Comparison of ENCODE assay signal across 10 mouse cellular contexts in genomic region chr2:76866928-76867327, GRCm38 (mm10).
DNase-seq lines count a peak whose midpoint lies in the region; ATAC-seq and TF ChIP-seq lines count a peak whose summit lies in the region.
"Had no signal": no experiment of that assay in that cellular context is flagged by ENCODE, and none has a peak within 500 bp of the region (broad histone marks: within the 10 kb centered on the region; RNA-seq: fewer than 3 reads in every experiment).

No protein-coding gene starts in this region.

- H3K27ac ChIP-seq in hindbrain, postnatal 0 days, result no peak overlapping the region
- H3K27ac ChIP-seq in hindbrain, embryonic 16.5 days (ENCODE audit: low read depth, low read length), result no peak overlapping the region
- no peak overlapping the region for H3K27ac ChIP-seq in embryonic fibroblast, embryonic 13.5 days (ENCODE audit: insufficient read depth, low read length)
- H3K27ac ChIP-seq: limb, embryonic 15.5 days; stomach, embryonic 15.5 days had no signal

- TF ChIP-seq CTCF in hindbrain, postnatal 0 days (IDR thresholded peaks at IDR 0.05; ENCODE audit: low read depth), result peak; percentile 82
- 0 out of 2 replicates have a peak, but pooled peaks have one; percentile 9 for TF ChIP-seq CTCF in embryonic fibroblast, embryonic 13.5 days (IDR thresholded peaks at IDR 0.05; ENCODE audit: borderline replicate concordance, insufficient read depth, low read length)

- H3K4me1 ChIP-seq in hindbrain, postnatal 0 days (ENCODE audit: insufficient read depth, low read length), result no peaks in the 10 kb centered on the region
- no peaks in the 10 kb centered on the region for H3K4me1 ChIP-seq in hindbrain, embryonic 16.5 days (ENCODE audit: control insufficient read depth, insufficient read depth, low read depth, low read length)
- no peaks in the 10 kb centered on the region for H3K4me1 ChIP-seq in embryonic fibroblast, embryonic 13.5 days (ENCODE audit: control insufficient read depth, insufficient read depth, low read length)
- H3K4me1 ChIP-seq: limb, embryonic 15.5 days; stomach, embryonic 15.5 days had no signal

- DNase-seq in hindbrain, postnatal 0 days (ENCODE audit: low spot score), result peak; percentile 82
- peak; percentile 81 for DNase-seq in 416B (ENCODE audit: low read depth)
- peak; percentile 11 for DNase-seq in Muller cell, postnatal 12 days (ENCODE audit: inconsistent ontology term)
- peak; percentile 3 for DNase-seq in yolk sac, embryonic 10.5 days (ENCODE audit: low spot score)
- no peak for DNase-seq in right cerebral cortex, adult 18-20 months

- H3K27me3 ChIP-seq in hindbrain, postnatal 0 days (ENCODE audit: insufficient read depth, low read length), result no peaks in the 10 kb centered on the region
- H3K27me3 ChIP-seq in hindbrain, embryonic 16.5 days (replicated peaks; ENCODE audit: control insufficient read depth, insufficient read depth, low read length), result no peaks in the 10 kb centered on the region
- H3K27me3 ChIP-seq: limb, embryonic 15.5 days; stomach, embryonic 15.5 days had no signal

- no peaks in the 10 kb centered on the region for H3K36me3 ChIP-seq in hindbrain, postnatal 0 days (ENCODE audit: insufficient read depth, low read length)
- no peaks in the 10 kb centered on the region for H3K36me3 ChIP-seq in hindbrain, embryonic 16.5 days (ENCODE audit: control insufficient read depth, insufficient read depth, low read length)
- H3K36me3 ChIP-seq: limb, embryonic 15.5 days; stomach, embryonic 15.5 days had no signal

- H3K9me3 ChIP-seq in hindbrain, postnatal 0 days (ENCODE audit: low read length), result no peaks in the 10 kb centered on the region
- no peaks in the 10 kb centered on the region for H3K9me3 ChIP-seq in hindbrain, embryonic 16.5 days (ENCODE audit: control insufficient read depth, low read length)
- H3K9me3 ChIP-seq: limb, embryonic 15.5 days; stomach, embryonic 15.5 days had no signal

- ATAC-seq in hindbrain, postnatal 0 days, result no peak
- ATAC-seq in hindbrain, embryonic 16.5 days, result no peak
- ATAC-seq in megakaryocyte, adult 5-6 weeks (ENCODE audit: poor library complexity, severe bottlenecking), result no peak

- H3K9ac ChIP-seq in hindbrain, postnatal 0 days (replicated peaks; ENCODE audit: low read length), result no peak overlapping the region
- no peak overlapping the region for H3K9ac ChIP-seq in hindbrain, embryonic 16.5 days (ENCODE audit: low read depth, low read length)
- H3K9ac ChIP-seq: limb, embryonic 15.5 days; stomach, embryonic 15.5 days had no signal

- H3K4me3 ChIP-seq in hindbrain, postnatal 0 days (ENCODE audit: low read length), result no peak overlapping the region
- no peak overlapping the region for H3K4me3 ChIP-seq in hindbrain, embryonic 16.5 days (ENCODE audit: low read length)
- no peak overlapping the region for H3K4me3 ChIP-seq in embryonic fibroblast, embryonic 13.5 days (ENCODE audit: insufficient read depth, low read length)
- H3K4me3 ChIP-seq: limb, embryonic 15.5 days; stomach, embryonic 15.5 days had no signal

- no peak for TF ChIP-seq POLR2A in embryonic fibroblast, embryonic 13.5 days (IDR thresholded peaks at IDR 0.05; ENCODE audit: low read depth, low read length)

- WGBS in hindbrain, postnatal 0 days, result 17% methylated on average over 4 of the region's 4 CpGs
- WGBS in hindbrain, embryonic 16.5 days, result 24% methylated on average over 4 of the region's 4 CpGs

- no peak overlapping the region for H3K4me2 ChIP-seq in hindbrain, postnatal 0 days (ENCODE audit: low read depth, low read length)
- H3K4me2 ChIP-seq in hindbrain, embryonic 16.5 days (ENCODE audit: low read length), result no peak overlapping the region
- H3K4me2 ChIP-seq: limb, embryonic 15.5 days; stomach, embryonic 15.5 days had no signal
